Mouse (Mus musculus): ENCODE results near the gene Coq3.

DNA sequence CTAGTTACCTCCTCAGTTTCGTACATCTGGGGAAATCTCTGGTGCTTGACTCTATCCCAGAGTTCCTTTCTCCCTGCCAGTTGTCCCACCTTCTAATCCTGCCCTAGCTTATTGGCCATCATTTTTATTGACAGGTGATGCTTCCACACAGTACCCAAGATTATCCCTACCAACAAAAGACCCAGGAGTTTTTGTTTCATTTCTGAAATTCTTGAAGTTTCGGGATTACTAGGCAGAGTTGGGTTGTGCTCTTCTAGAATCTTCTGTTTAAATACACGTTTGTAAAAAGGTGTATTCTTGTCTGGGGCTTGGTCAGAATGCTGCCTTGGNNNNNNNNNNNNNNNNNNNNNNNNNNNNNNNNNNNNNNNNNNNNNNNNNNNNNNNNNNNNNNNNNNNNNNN is 65.2 kb downstream of the Coq3 start:
- no peak for TF ChIP-seq CTCF (IDR thresholded peaks at IDR 0.05; ENCODE audit: low read depth)
- no peak for TF ChIP-seq EP300 (IDR thresholded peaks at IDR 0.05; ENCODE audit: low read depth)

Measured in liver, embryonic 14.5 days (tissue).